Mouse (Mus musculus): ENCODE measurements around the gene Asb6.

Gene Asb6

GRCm38 (mm10) chr2:30833644-30834043, 3.5 kb upstream of the Asb6 start:
- DNase-seq, result no peak

DNA sequence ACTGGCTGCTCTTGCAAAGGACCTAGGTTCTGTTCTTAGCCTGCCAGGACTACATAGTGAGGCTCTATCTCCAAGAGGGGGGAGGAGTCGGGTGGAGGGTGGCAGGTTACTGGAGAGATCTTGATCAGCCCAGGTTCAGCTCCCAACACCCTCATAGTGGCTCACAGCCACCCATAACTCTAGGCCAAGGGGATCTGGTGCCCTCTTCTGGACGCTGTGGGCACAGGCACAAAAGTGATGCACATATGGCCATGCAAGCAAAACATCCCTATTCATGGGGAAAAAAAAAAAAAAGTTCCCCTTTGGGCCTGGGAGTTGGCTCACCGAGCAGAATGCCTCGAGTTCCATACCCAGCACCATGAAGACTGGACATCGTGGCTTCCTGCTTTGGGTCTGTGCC, 818 bp downstream of the Asb6 start:
- DNase-seq, result no peak

- DNase-seq, result peak; percentile 91
These were observed 2.2 kb downstream of the Asb6 start for GRCm38 (mm10) chr2:30827749-30828475.

- DNase-seq, result peak; percentile 61
These were observed 3.0 kb downstream of the Asb6 start for GRCm38 (mm10) chr2:30826825-30827748.

GRCm38 (mm10) chr2:30823385-30824153, 6.6 kb downstream of the Asb6 start:
- peak; percentile 74 for DNase-seq

GRCm38 (mm10) chr2:30822460-30822859, 7.7 kb downstream of the Asb6 start:
- DNase-seq, result no peak

DNA sequence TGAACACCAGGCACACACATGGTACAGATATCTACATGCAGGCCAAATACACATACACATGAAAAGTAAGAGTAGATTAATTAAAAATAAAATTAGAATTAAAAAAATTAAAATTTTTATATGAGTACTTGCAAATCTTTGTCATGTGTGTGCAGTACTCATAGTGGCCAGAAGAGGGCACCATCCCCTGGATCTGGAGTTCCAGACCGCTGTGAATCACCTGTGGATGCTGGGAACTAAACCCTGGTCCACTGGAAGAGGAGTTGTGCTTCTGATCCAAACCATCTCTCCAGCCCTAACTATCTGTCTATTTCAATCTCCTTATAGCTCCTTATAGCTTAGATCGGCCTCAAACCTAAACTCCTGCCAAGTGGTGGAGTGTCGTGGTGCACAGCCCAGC, 9.1 kb downstream of the Asb6 start:
- no peak for DNase-seq

- no peak for DNase-seq
These were observed 10.3 kb downstream of the Asb6 start for GRCm38 (mm10) chr2:30819873-30820272.

- no peak for DNase-seq
These were observed 13.8 kb downstream of the Asb6 start for GRCm38 (mm10) chr2:30816383-30816782.

GRCm38 (mm10) chr2:30810573-30810972, 19.6 kb downstream of the Asb6 start:
- no peak for DNase-seq

- no peak for DNase-seq
These were observed 20.6 kb downstream of the Asb6 start for GRCm38 (mm10) chr2:30809503-30809902.

DNA sequence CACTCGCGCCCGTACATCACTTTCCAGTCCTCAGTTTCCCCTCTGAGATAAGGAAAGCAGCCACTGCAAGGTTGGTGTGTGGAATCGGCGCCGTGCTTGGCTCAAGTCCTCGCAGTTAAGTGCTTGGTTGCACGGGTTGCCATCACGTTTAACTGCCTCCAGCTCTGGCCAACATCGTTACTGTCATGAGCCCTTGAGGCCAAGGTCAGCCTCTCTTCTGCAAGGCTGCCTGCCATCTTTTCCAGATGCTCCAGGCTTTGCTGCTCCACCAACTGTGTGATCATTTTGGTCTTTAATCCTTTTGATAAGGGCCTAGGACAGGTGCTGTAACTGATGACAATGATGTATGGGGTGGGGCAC, 21.9 kb downstream of the Asb6 start:
- no peak for DNase-seq

DNA sequence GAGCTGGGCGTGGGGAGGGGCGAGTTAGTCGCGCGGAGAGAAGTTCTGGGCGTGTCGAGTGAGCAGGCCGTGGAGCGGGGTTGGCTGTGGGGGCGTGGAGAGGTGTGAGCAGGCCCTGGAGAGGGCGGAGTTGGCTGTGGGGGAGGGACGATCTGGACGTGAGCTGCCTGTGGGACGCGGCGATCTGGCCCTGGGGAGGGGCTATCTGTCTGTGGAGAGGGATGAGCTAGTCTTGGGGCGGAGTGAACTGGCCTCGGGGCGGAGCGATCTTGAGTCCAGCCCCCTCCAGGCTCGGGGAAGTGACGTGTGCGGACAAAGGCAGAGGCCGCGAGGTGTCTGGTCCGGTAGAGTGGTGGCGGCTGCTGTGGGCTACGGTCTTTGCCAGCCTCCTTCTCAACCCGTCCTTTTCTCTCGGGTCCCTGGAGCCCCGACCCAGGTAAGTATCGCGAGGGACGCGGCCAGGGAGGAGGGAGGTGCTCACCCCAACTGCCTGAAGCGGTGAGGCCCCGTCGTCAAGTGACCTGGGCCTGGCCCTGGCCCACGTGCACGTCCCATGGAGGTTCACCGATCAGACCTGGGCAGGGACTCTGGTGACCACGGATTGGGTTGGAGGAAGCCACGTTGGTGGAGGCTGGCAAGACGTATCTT, 22.4 kb downstream of the Asb6 start, which contains the start of gene Ntmt1:
Gene Ntmt1, plus strand, starts transcription at position 179 of the 648 bp plus-strand sequence.
- peak; percentile 100 for DNase-seq

DNA sequence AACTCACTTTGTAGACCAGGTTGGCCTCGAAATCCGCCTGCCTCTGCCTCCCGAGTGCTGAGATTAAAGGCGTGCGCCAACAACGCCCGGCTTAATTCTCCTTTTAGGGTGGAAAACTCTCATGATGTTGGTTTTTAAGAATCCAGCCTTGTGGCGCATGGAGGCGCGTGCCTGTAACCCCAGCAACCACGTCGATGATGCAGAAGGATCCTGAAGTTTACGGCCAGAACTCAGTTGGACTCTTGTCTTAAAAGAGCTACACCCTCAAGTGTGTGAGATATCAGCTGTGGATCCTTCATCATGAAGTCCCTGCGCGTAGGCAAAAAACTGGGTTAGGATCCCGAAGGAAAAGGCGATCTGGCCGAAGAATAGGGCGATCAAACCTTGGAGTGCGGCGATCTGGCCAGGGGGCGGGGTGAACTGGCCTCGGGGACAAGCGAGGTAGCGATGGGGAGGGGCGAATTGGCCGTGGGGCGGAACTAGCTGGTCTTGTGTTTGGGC, 22.9 kb downstream of the Asb6 start:
- DNase-seq, result no peak

DNA sequence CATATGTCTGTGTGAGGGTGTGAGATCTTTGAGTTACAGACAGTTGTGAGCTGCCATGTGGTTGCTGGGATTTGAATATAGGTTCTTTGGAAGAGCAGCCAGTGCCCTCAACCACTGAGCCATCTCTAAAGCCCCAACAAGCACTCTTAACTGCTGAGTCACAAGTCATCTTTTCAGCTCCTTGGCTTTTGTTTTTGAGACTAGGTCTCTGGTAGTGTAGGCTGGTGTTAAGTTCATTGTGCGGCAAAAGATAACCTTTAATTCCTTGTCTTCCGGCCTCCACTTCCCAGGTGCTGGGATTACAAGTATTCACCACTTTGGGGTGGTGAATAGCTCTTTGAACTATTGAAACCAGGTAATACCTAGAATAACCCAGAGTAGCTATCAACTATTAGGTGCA, 24.1 kb downstream of the Asb6 start:
- no peak for DNase-seq

- no peak for DNase-seq
These were observed 26.5 kb downstream of the Asb6 start, which contains the start of gene 1700001O22Rik for GRCm38 (mm10) chr2:30803604-30804003. Gene 1700001O22Rik, minus strand, starts transcription at chr2:30803661.

GRCm38 (mm10) chr2:30801067-30801852, 28.9 kb downstream of the Asb6 start:
- no peak for DNase-seq

GRCm38 (mm10) chr2:30800671-30801066, 29.5 kb downstream of the Asb6 start:
- DNase-seq, result no peak

GRCm38 (mm10) chr2:30799456-30799855, 30.7 kb downstream of the Asb6 start:
- no peak for DNase-seq

DNA sequence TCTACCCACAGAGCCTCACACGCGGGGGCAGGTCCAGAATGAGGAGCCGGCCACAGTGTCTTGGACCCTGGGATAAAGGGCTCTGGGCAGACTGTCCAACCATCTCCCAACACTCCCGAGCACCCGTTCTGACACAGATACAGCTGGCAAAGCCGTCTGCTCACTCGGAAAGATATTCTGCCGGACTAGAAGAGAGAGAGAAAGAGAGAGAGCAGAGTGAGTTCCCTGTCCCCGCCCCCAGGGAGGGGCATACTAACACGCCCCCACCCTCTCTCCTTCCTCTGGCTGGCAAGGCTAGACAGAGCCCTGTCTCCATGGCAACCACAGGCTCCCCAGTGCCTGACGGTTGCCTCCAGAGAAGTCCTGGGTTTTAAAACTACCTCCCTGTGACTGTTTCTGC, 33.8 kb downstream of the Asb6 start:
- peak; percentile 97 for DNase-seq

- DNase-seq, result peak; percentile 39
These were observed 34.3 kb downstream of the Asb6 start for GRCm38 (mm10) chr2:30795889-30796275.
